Mouse (Mus musculus): ENCODE data around the gene Chp2.

Gene Chp2

GRCm38 (mm10) chr7:122242260-122242659 lies 23.0 kb downstream of the Chp2 start:
- in situ Hi-C loops (cut with MboI, MseI), result loop anchor here (5.0 kb wide), 1 partner anchor 40 kb away; no protein-coding TSS in a partner anchor

- in situ Hi-C loops (cut with MboI, MseI), result loop anchor here (5.0 kb wide), 1 partner anchor 40 kb away; no protein-coding TSS in a partner anchor
These were observed 23.4 kb downstream of the Chp2 start for GRCm38 (mm10) chr7:122242744-122243143.

GRCm38 (mm10) chr7:122244166-122244565 lies 24.9 kb downstream of the Chp2 start:
- in situ Hi-C loops (cut with MboI, MseI), result loop anchor here (5.0 kb wide), 1 partner anchor 42 kb away; no protein-coding TSS in a partner anchor

- in situ Hi-C loops (cut with MboI, MseI), result loop anchor here (5.0 kb wide), 1 partner anchor 42 kb away; no protein-coding TSS in a partner anchor
These were observed 25.3 kb downstream of the Chp2 start for GRCm38 (mm10) chr7:122244584-122244983.

- in situ Hi-C loops (cut with MboI, MseI), result loop anchor here (5.0 kb wide), 3 partner anchors 51 to 676 kb away; no protein-coding TSS in a partner anchor
These were observed 26.7 kb downstream of the Chp2 start for GRCm38 (mm10) chr7:122245976-122246375.

GRCm38 (mm10) chr7:122247254-122247864 lies 28.1 kb downstream of the Chp2 start:
- in situ Hi-C loops (cut with MboI, MseI), result loop anchor here (5.0 kb wide), 3 partner anchors 50 to 675 kb away; no protein-coding TSS in a partner anchor

GRCm38 (mm10) chr7:122249321-122249821 lies 30.1 kb downstream of the Chp2 start:
- in situ Hi-C loops (cut with MboI, MseI), result loop anchor here (5.0 kb wide), 3 partner anchors 48 to 673 kb away; no protein-coding TSS in a partner anchor

- in situ Hi-C loops (cut with MboI, MseI), result no loop called here
These were observed 32.1 kb downstream of the Chp2 start for GRCm38 (mm10) chr7:122251197-122252011.

- in situ Hi-C loops (cut with MboI, MseI), result no loop called here
These were observed 37.4 kb downstream of the Chp2 start for GRCm38 (mm10) chr7:122256722-122257121.

GRCm38 (mm10) chr7:122258521-122258920 lies 39.2 kb downstream of the Chp2 start:
- in situ Hi-C loops (cut with MboI, MseI), result no loop called here

GRCm38 (mm10) chr7:122260055-122260602 lies 40.8 kb downstream of the Chp2 start:
- in situ Hi-C loops (cut with MboI, MseI), result no loop called here

- in situ Hi-C loops (cut with MboI, MseI), result no loop called here
These were observed 49.7 kb downstream of the Chp2 start for GRCm38 (mm10) chr7:122268983-122269486.

- in situ Hi-C loops (cut with MboI, MseI), result no loop called here
These were observed 53.0 kb downstream of the Chp2 start for GRCm38 (mm10) chr7:122272334-122272733.
